Mouse (Mus musculus) liver, embryonic 14.5 days (tissue): ENCODE measurements around the gene Lgr6.

Source experiments
- CTCF ChIP-seq: IDR thresholded peaks from 2 replicates; pipeline ENCODE4 v1.5.1; 2016; ENCODE audit warnings: antibody characterized with exemption, low read depth, control low read depth
- EP300 ChIP-seq: IDR thresholded peaks from 2 replicates; pipeline ENCODE4 v1.6.1; 2016; ENCODE audit warnings: antibody characterized with exemption, low read depth

DNA sequence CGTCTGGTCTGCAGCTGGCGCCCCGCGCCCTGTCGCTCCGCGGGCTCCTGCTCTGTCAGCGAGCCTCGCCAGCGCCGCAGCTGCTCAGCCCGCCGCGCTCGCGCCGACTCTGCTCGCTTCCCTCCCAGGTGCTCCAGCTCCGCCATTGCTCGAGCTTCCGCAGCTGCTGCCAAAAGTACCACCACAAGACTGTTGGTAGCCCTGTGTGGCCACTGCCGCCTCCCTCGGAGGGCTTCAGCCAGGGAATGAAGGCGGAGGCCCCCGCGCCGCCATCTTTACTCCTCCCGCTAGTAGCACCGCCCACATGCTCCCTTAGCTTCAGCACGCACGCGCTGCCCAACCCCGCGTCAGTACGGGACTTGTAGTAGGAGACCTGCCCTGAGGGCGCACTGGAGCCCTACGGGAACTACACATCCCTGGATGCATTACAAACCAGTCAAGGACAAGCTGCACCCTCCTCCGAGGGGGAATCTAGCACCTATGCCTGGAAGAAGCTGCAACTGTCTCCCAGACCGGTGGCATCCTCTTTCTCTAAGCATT is 149.4 kb downstream of the Lgr6 start, which contains the start of gene Ppp1r12b:
- TF ChIP-seq CTCF: peak; percentile 59
- no peak for TF ChIP-seq EP300
